Mouse (Mus musculus) lung, postnatal 10 days (tissue): ENCODE results near the gene Shisa4.

ENCODE experiments used
- DNase-seq: peaks from one replicate; pipeline ENCODE4 v3.0.0; 2021

Shisa4 gene

DNA sequence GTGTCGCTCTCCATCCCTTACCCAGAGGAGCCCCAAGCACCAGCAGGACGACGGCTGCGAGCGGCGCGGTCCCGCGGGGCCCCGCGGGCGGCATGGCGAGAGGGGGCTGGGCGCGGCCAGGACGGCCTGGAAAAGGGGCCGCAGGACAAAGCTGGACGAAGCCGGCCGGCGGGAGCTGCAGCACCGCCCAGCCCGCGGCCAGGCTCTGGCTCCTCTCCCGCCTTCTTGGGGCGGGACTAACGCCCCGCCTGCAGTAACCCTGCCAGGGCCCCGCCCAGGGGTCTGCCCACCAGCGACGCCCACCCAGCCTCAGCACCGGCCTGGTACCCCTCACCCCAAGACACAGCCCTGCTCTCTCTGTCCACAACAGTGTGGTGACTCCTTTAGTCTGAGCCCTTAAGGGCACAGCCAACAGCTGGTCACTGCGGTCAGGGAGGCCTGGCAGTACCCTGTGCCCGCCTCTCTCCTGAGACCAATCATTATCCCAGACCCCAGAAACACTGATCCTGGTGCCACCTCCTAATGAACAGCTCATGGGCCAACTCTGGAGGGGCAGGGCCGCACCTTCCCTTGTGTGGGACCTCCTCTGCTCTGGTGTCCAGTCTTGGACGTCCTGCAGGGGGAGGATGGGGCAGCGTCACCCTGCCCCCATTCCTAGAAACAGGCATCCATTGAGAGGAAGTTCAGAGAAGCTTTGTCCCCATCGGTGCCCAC, at the start of gene Shisa4:
TSS of gene Shisa4 (minus strand) at position 370 of the 714 bp plus-strand sequence.
- DNase-seq = peak; percentile 86

DNA sequence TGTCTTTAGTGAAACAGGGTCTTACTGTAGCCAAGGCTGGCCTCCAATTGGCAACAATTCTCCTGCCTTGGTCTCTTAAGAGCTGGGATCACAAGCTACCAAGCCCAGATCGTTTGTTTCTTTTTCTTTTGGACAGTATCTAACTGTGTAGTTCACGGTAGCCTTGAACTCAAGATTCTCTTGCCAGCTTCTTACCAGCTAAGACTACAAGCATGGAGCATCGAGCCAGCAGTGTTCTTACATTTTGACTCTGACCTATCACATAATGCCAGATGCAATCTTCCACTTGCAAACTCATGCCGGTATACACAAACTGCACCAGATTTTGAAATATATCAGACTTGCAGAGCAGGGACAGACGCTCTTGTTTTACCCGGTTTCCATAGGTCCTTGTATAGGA, 47.7 kb upstream of the Shisa4 start:
- DNase-seq = no peak

DNA sequence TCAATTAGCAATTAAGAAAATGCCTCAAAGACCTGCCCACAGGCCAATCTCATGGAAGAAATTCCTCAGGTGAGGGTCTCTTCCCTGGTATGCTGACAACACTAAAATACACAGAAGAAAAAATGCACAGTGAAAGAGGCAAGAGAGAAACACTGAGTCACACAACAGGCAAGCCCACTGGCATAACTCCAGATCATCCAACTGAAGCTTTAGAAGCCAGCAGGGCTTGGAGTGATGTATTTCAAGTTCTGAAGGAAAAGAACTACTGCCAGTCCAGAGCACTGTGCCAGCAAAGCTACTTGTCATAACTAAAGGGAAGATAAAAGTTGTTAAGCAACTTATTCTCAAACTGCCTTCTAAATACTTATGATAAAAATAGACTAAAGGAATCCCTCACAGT, 39.0 kb upstream of the Shisa4 start:
- peak; percentile 52 for DNase-seq

DNA sequence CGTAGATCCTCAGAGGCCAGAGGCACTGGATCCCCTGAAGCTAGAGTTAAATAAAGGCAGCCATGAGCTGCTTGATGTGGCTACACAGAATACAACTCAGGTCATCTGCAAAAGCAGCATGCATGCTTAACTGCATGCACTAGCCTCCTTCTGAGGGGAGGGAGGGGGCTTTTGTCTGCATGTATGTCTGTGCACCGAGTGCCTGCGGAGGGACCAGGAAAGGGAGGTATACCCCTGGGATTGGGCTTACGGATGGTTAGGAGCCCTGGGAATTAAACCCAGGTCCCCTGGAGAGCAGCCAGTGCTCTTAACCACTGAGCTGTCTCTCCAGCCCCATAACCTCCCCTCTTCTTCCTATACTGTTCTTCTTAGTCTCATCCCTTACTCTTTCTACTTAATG, 37.1 kb upstream of the Shisa4 start:
- no peak for DNase-seq

DNA sequence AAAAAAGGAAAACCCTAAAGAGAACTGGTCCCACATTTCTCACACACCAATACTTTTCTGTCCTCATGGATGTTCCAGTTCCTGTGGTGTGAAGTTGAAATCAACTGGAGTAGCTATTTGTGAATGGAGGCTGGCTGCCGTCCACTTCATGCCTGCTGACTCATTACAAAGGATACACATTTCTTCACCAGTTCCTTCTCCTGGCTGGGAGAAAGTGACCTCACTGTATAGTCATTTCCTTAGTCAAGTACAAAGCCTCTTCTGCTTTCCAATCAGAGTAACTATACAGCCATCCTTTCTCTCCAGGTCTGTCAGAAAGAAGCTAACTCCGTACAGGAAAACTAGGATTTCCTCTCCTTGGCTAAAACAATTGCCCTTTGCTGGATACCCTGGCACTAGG, 35.9 kb upstream of the Shisa4 start:
- DNase-seq = peak; percentile 82

DNA sequence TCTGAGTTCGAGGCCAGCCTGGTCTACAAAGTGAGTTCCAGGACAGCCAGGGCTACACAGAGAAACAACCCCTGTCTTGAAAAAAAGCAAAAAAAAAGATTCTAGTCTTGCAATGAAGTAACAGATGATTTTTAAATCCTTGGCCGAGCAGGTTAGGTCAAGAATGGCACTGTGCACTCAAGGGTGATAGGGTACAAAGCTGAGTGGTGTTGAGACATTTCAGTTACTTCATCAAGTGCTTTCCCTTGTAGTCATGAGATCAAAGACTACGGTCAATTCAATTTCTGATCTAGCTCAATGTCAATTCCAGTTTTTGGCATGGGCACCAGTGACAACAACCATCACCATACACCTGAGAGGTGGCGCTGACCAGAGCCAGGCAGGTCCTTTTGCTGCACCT, 33.9 kb upstream of the Shisa4 start:
- no peak for DNase-seq

DNA sequence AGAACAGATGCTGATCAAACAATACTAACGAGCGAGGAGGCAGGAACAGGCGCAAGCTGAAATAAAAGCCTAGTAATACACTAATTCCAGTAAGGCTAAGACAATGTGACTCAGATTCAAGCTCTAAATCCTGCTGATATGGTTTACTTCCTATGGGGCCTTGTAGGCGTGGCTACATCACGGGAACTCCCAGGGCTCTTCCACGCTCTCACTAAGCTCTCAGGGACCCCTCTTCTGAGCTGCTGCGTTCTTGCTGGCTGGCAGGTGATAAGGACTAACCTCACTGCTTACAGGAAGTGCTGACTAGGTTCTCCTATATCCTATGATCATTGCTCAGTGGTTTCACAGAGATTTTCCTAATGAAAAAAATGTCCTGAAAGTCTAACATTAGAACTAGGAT, 30.3 kb upstream of the Shisa4 start:
- no peak for DNase-seq

DNA sequence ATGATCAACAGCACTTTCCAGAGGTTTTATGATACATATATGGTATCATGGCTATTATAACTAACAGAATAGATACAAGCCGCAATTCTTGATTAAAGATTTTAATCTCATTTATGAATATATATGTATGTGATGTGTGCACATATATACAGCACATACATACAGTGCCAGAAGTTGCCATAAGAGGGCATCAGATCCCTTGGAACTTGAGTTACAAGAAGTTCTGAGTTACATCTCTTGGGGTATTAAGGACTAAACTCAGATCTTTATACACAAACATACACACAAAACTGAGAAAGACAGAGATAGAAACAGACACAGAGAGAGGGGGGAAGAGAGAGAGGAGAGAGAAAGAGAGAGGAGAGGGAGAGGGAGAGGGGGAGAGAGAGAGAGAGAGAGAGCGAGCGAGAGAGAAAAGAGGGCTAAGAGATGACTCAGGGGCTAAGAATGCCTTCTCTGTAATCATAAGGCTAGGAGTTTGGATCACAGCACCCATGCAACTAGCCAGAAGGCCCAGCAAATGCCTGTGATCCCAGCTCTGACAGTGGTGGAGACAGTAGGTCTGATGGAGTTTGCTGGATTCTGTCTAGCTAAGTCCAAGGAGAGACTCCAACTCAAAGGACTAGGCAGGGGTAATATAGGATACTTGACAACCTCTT, 26.5 kb upstream of the Shisa4 start:
- no peak for DNase-seq

DNA sequence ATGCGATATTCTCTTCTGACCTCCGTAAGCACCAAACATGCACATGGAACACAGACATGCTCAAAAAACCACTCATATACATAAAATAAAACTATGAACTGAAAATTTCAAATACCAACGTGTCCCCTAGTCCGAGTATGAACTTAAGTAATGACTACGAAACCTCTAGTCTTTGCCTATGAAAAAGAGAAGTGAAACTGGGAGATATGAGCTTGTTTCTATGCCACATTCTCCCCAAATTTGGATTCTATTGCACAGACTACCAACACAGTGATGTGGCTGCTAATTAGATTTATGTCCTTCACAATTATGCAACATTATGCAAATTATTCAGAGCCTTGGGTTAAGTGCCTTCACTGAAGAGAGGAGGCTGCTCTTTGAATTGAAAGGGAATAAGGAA, 24.4 kb upstream of the Shisa4 start:
- no peak for DNase-seq

DNA sequence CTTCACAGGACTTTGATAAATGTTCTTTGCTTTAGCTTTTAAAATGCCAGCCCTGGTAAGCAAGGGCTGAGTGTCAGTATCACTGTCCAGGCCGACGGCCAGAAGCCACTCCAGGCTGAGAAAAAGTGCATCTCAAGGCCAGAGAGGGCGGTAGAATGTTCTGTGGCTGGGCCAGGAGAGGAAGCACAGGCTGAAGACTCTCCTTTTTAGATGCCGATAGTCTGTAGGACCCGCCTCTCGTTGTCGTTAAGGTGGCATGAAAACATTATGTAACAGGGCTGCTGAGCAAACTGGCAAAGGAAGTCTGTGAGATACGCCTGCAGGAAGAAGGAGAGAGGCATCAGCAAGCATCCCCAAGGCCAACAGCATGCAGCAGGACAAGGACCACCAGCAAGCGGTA, 10.1 kb upstream of the Shisa4 start:
- DNase-seq = no peak

DNA sequence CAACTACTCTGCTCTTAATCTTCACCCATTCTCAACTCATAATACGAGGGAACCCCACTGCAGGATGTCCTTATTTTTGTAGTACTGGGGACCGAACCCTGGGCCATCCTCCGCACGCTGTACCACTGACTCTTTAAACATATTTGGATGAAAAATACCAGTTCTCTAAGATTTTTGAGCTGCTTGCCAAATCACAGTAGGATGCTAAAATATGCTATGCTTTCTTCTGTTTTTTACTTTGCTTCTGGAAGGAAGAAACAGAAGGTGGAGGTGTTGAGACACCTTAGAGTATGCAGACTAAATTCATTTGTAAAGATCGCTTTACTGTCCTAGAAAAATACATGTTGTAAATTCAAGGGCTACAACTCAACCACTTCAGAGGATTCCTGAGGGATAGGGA, 9.1 kb upstream of the Shisa4 start:
- no peak for DNase-seq

DNA sequence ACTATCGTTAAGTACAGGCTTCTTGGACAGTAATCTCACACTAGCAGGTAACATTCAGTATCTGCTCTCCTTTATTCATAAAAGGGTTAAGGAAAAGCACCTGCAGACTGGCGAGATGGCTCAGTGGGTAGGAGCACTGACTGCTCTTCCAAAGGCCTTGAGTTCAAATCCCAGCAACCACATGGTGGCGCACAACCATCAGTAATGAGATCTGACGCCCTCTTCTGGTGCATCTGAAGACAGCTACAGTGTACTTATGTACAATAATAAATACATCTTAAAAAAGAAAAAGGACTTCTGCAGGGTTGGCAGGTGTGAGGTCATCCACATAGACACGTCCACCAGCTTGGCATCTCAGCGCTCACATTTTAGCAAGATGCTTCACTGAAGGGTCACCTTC, 6.5 kb upstream of the Shisa4 start:
- DNase-seq = peak; percentile 40

DNA sequence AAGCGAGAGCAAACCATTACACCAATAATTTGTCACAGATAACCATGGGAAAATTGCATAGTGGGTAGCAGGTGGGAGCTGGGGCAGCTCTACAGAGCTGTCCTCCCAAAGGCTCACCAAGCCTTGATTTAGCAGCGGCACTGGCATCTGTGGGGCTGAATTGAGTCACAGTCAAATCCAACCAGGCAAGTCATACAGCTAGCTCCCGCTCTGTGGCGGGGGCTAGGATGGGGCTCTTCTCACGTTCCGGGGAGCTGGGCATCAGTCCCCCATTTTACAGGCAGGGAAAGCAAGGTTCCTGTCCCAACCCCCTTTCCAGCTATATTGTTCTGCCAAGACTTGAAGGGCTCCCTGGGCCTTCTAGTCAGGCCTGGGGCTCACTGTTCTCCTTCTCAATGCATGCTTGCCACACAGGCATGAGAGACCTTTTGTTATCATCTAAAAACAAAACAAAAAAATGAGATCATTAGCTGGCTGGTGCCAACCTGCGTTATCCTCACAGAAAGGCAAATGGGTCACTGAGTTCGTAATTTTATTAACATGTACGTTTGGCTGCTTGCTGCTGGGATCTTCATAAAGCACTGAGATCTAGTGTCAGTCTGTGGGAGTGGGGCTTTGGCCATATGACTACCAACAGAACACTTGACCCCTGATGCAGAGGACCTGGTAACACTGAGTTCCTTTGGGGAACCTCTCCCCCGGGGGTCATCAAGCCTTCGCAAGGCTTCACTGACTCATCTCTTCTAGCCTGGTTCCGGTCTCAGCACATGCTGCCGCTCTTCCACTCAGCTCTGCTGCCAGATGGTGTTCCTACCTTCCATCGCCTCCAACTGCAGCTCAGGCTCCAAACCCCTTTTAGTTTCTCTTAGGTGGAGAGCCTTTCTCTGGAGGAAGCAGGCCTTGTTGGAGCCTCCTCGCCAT, 5.3 kb upstream of the Shisa4 start:
- DNase-seq = no peak

DNA sequence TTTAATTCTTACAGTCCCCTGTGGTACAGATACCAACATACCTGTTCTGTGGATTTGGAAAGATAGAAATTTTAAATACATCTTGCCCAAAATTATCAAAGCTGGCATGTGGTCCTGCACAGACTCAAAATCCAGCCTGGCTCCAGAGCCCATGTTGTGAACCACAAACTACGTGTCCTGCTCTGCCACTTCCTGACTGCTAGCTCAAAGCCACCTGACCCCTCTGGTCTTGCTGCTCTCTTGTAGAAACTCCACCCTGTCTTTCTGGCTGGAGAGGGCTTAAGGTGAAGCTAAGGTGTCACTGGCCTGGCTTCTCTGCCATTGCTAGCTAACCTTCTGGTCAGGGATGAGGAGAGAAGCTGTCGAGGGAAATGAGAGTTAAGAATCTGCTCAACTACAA, 4.0 kb upstream of the Shisa4 start:
- no peak for DNase-seq

DNA sequence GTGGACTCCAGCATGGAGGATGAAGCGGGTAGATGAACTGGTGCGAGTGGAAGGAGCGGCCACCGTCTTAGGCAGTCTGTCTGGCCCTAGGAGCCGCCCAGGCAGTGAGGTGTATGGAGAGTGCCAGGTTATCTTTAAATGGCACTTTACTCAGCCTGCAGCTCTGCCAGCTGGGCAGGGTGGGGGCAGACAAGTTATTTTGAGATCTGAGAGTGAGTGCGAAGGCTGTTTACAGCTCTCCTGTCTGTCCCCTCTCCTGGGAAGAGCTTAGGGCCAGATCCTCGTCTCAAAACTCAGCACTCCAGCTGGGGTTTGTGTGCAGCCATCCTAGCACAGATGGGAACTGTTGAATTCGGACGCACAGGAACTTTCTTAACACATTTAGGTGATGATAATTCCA, 3.5 kb upstream of the Shisa4 start:
- DNase-seq = no peak

DNA sequence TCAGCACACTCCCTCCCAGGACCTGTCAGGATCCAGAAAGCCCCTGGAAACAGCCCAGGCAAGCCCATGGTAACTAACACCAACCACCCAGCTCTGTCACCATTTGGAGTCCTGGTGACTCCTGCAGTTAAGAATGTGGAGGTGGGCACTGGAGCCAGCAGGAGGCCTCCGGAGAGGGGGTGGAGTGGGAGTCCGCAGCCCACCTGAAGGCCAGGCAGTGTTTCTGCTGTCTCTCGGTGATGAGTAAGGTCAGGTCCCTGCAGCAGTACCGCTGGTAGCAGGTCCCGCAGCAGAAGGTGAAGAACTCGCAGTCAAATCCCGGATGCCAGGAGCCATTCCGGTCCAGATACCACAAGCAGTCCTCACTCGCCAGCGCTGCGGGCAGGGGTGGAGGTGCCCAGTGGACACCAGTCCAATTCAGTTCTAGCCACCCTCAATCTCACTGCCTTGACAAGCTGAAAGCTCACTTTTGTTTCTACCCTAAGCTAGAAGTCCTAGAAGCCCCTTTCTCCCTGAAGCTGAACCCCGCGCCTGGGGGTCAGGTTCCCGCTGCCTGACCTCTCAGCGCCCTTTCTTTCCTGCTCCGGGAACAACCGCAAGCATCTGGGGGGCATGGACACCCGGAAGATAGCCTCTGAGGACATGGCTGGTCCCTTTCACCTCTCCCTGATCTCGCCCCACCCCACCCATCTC, 716 bp downstream of the Shisa4 start:
- peak; percentile 32 for DNase-seq

DNA sequence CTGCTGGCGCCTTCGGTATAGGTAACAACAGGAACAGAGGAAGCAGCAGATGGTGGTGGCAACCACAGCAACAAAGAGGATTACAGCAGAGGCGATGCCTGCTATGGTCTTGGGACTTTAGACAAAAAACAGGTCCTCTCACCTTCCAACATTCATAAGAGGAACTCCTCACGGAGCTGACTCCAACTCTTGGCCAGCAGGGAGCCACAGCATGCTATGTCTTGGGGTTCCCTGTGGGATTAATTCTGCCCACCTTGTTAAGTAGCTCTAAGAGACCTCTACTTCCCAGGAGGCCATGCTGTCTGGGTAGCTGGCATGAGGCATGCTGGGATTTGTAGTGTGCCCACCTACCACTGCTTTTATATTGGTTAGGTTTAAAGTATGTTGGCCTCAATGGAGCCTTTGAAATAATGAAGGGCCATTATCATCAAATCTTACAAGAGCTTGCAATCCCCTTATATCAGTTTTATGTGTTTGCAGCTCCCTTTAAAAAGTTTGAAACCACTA, 1.8 kb downstream of the Shisa4 start:
- no peak for DNase-seq

DNA sequence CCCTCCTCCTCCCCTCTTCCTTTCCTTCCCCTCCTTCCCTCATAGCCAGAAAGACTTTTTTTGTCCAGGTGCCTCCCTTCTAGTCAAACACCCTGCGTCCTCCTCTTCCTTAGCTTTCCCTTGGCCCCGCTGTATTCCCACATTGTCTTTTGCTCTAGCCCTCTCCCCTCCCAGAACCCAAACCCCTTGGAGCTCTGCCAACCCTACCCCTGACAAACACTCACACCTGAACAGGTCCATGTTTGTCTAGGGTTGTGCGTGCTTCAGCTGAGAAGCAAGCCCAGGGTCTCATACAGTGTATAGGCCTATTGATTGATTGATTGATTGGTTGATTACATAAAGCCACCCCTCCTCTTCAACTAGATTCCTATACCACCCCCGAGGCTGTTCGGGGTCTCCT, 5.6 kb downstream of the Shisa4 start:
- DNase-seq = no peak

DNA sequence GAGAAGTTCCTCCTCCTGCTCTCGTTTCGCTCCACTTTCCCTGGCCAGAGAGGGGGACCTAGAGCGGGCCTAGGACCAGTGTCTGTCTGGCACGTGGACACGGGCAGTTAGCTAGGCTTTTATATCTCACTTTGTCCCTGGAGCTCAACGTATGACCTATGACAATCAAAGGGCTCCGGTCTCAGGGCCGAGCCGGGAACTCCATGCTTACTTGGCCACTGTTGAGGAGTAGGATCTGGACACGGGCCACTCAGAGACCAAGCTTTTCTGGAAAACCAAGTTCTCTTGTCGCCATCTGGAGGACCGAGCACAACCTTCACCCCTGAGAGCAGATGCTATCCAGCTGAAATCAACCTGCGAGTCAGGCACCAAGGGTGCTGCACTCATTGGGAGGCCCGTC, 6.1 kb downstream of the Shisa4 start:
- DNase-seq = peak; percentile 85

DNA sequence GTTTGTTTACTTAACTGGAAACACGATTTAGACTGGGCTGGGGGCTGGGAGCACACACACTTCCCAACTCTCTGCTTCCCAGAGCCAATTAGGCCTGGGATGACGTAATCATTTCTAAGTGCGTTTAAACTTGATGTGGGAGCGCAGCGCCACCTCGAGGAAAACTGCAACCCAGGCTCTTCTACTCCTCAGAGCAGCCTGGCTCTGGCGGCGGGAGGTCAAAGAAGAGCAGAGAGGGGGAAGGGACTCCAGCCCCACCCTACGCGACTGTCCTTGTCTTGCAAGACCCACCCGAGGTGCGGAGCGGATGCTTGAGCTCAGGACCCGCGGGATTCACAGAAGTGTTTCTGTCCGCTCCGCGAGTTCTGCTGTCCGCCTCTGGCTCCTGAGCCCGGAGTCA, 6.8 kb downstream of the Shisa4 start:
- DNase-seq = peak; percentile 93

DNA sequence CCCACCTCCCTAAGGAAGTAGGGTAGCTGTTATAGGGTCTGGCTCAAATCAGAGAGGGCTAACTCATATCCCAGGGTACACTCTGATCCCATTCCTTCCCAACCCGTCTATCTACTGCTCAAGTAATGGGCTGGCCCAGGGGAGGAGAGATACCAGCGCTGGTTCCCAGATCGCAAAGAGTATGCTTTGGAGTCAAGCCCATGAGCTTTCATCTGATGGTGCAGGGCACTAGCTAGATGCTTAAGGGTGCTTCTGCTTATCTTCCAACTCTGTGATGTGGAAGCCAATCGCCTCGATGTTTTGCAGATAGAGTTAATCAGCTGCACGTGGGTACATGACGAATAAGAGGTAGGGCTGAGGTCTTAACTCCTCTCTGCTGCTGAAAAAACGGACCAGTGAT, 7.4 kb downstream of the Shisa4 start:
- no peak for DNase-seq

DNA sequence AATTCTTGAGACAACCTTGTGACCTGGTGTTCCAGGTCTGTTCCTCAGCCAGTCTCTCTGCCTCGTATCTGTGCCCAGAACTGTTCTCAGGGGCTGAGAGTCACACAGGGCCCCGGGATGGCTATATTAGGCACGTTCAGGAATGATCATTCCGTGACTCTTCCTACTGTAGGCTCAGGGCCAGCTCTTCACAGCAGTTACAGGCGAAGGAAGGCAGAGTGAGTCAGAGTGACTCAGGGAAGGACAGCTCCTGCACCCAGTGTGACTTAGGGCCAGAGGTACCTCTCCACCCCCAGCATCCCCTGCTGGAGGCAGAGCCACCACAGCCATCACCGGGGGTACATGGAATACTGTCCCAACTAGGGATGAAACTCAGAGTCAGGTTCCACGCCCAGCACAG, 8.0 kb downstream of the Shisa4 start:
- DNase-seq = no peak

DNA sequence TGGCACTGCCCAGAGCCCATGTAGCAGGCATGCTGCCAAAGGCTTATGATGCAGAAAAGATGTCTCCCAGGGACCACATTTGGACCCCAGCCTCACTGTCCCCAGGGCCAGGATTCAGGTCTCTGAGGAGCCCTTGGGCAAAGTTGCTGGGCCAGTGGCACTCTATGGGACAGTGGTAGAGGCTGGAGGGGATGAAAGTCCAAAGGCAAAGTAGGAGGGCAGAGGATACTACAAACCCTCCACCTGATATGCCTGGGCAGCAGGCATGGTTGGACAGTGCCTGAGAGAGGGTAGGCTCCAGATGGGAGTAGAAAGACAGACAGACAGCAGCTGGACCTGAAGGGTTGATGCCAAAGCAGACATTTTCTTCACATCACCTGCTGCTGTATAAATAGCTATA, 8.7 kb downstream of the Shisa4 start:
- no peak for DNase-seq
